Mouse (Mus musculus) limb, embryonic 15.5 days (tissue): Measurements from ENCODE around the gene B4galt1. TPM values are rescaled to one million over a fixed set of nuclear protein-coding genes. Genes with fewer than 3 reads are reported as not detected.

Experiments used
- ATAC-seq: fragments of 200-750 bp; cut with Nextera tagmentation; 2 replicates; pipeline ENCODE4 v1.8.0; 2017; ENCODE audit warnings: low read depth, moderate TSS enrichment; ENCODE audit not compliant: insufficient number of reproducible peaks, low FRiP score, low TSS enrichment
- H3K27ac ChIP-seq: fragments of 300-500 bp; sonication (generic); 2 replicates; pipeline ENCODE4 v1.5.1; 2015; ENCODE audit warnings: moderate library complexity, mild to moderate bottlenecking, inconsistent platforms
- H3K27me3 ChIP-seq: fragments of 300-500 bp; sonication (generic); 2 replicates; pipeline ENCODE4 v1.6.1; 2015; ENCODE audit warnings: inconsistent platforms
- H3K36me3 ChIP-seq: fragments of 300-500 bp; sonication (generic); 2 replicates; pipeline ENCODE4 v1.6.1; 2015; ENCODE audit warnings: inconsistent platforms
- H3K4me1 ChIP-seq: fragments of 300-500 bp; sonication (generic); 2 replicates; pipeline ENCODE4 v1.6.1; 2015; ENCODE audit warnings: inconsistent platforms
- H3K4me2 ChIP-seq: fragments of 300-500 bp; sonication (generic); 2 replicates; pipeline ENCODE4 v1.6.1; 2015; ENCODE audit warnings: mild to moderate bottlenecking, inconsistent platforms
- H3K4me3 ChIP-seq: fragments of 300-500 bp; sonication (generic); 2 replicates; pipeline ENCODE4 v1.5.1; 2015; ENCODE audit warnings: mild to moderate bottlenecking, inconsistent platforms
- H3K9ac ChIP-seq: fragments of 300-500 bp; sonication (generic); 2 replicates; pipeline ENCODE4 v1.6.1; 2015; ENCODE audit warnings: inconsistent platforms
- H3K9me3 ChIP-seq: fragments of 300-500 bp; sonication (generic); 2 replicates; pipeline ENCODE4 v1.6.1; 2016; ENCODE audit warnings: inconsistent platforms
- WGBS: fragments of 180-500 bp; shearing (Covaris S2); methylation state at CpG from one replicate; pipeline ENCODE4 v1.1.7; 2015; 5-methylcytosine and 5-hydroxymethylcytosine counted together
- polyA plus RNA-seq: library from polyadenylated mRNA; unstranded; fragments of >200 nt; fragmentation: Nextera tagmentation; extraction: Ambion mirVana; gene quantifications from 2 replicates; pipeline ENCODE4 v1.2.1, GENCODE M21; 2015

The B4galt1 gene
- polyA plus RNA-seq, 1 experiment from 2014 or later, result 50.3 TPM

- 56% methylated on average over 3 of the region's 3 CpGs for WGBS
- Histone ChIP-seq H3K4me1 (peaks cover 23% of the 10 kb centered on the region), H3K9ac (no peak overlapping the region), H3K27me3 (no peaks in the 10 kb centered on the region), H3K27ac (peak overlapping the region; percentile 75), H3K4me3 (no peak overlapping the region), H3K9me3 (no peaks in the 10 kb centered on the region), H3K4me2 (no peak overlapping the region; the same call in 1 of the 2 replicates), H3K36me3 (no peaks in the 10 kb centered on the region)
- ATAC-seq, result no peak
These were observed 16.8 kb downstream of the B4galt1 start for GRCm38 (mm10) chr4:40837008-40837407.

GRCm38 (mm10) chr4:40834872-40835271 lies 18.9 kb downstream of the B4galt1 start:
- H3K9ac ChIP-seq, result no peak overlapping the region
- no peaks in the 10 kb centered on the region for H3K9me3 ChIP-seq
- H3K36me3 ChIP-seq, result no peaks in the 10 kb centered on the region
- H3K27ac ChIP-seq, result no peak overlapping the region
- no peaks in the 10 kb centered on the region for H3K27me3 ChIP-seq
- no peak overlapping the region for H3K4me2 ChIP-seq
- 87% methylated on average over 5 of the region's 5 CpGs for WGBS
- no peak overlapping the region for H3K4me3 ChIP-seq
- no peak for ATAC-seq
- peaks cover 20% of the 10 kb centered on the region for H3K4me1 ChIP-seq

- WGBS, result 94% methylated on average over 4 of the region's 4 CpGs
- Histone ChIP-seq H3K4me3 (no peak overlapping the region), H3K36me3 (no peaks in the 10 kb centered on the region), H3K27ac (no peak overlapping the region), H3K4me1 (peaks cover 19% of the 10 kb centered on the region), H3K4me2 (no peak overlapping the region), H3K27me3 (no peaks in the 10 kb centered on the region), H3K9me3 (no peaks in the 10 kb centered on the region), H3K9ac (no peak overlapping the region)
- no peak for ATAC-seq
These were observed 19.5 kb downstream of the B4galt1 start for GRCm38 (mm10) chr4:40834232-40834786.

GRCm38 (mm10) chr4:40833381-40834231 lies 20.2 kb downstream of the B4galt1 start:
- Histone ChIP-seq H3K36me3 (no peaks in the 10 kb centered on the region), H3K4me2 (no peak overlapping the region), H3K27ac (no peak overlapping the region), H3K9me3 (no peaks in the 10 kb centered on the region), H3K4me3 (no peak overlapping the region), H3K4me1 (peaks cover 15% of the 10 kb centered on the region), H3K27me3 (no peaks in the 10 kb centered on the region), H3K9ac (no peak overlapping the region)
- ATAC-seq, result no peak
- 93% methylated on average over 9 of the region's 9 CpGs for WGBS

GRCm38 (mm10) chr4:40830530-40830929 lies 23.3 kb downstream of the B4galt1 start:
- Histone ChIP-seq H3K4me3 (no peak overlapping the region), H3K27me3 (no peaks in the 10 kb centered on the region), H3K4me2 (no peak overlapping the region), H3K36me3 (peaks cover 16% of the 10 kb centered on the region), H3K27ac (no peak overlapping the region), H3K9me3 (no peaks in the 10 kb centered on the region), H3K4me1 (no peaks in the 10 kb centered on the region), H3K9ac (no peak overlapping the region)
- no peak for ATAC-seq
- 74% methylated on average over 5 of the region's 5 CpGs for WGBS

- H3K4me1 ChIP-seq, result no peaks in the 10 kb centered on the region
- H3K36me3 ChIP-seq, result peaks cover 17% of the 10 kb centered on the region
- H3K27ac ChIP-seq, result no peak overlapping the region
- no peaks in the 10 kb centered on the region for H3K27me3 ChIP-seq
- H3K9ac ChIP-seq, result no peak overlapping the region
- H3K4me2 ChIP-seq, result no peak overlapping the region
- no peak overlapping the region for H3K4me3 ChIP-seq
- 68% methylated on average over 13 of the region's 13 CpGs for WGBS
- no peaks in the 10 kb centered on the region for H3K9me3 ChIP-seq
- ATAC-seq, result no peak
These were observed 24.0 kb downstream of the B4galt1 start for GRCm38 (mm10) chr4:40829654-40830400.

GRCm38 (mm10) chr4:40828910-40829309 lies 24.9 kb downstream of the B4galt1 start:
- H3K9me3 ChIP-seq, result no peaks in the 10 kb centered on the region
- no peak overlapping the region for H3K9ac ChIP-seq
- no peak overlapping the region for H3K4me2 ChIP-seq
- H3K4me3 ChIP-seq, result no peak overlapping the region
- no peaks in the 10 kb centered on the region for H3K4me1 ChIP-seq
- no peak for ATAC-seq
- H3K27me3 ChIP-seq, result no peaks in the 10 kb centered on the region
- H3K27ac ChIP-seq, result no peak overlapping the region
- WGBS, result 79% methylated on average over 7 of the region's 7 CpGs
- peaks cover 17% of the 10 kb centered on the region for H3K36me3 ChIP-seq

GRCm38 (mm10) chr4:40827926-40828325 lies 25.9 kb downstream of the B4galt1 start:
- peaks cover 22% of the 10 kb centered on the region for H3K36me3 ChIP-seq
- H3K27ac ChIP-seq, result no peak overlapping the region
- ATAC-seq, result no peak
- H3K9me3 ChIP-seq, result no peaks in the 10 kb centered on the region
- H3K4me1 ChIP-seq, result no peaks in the 10 kb centered on the region
- no peaks in the 10 kb centered on the region for H3K27me3 ChIP-seq
- no peak overlapping the region for H3K9ac ChIP-seq
- 77% methylated on average over 9 of the region's 9 CpGs for WGBS
- no peak overlapping the region for H3K4me2 ChIP-seq
- no peak overlapping the region for H3K4me3 ChIP-seq

GRCm38 (mm10) chr4:40826810-40827209 lies 27.0 kb downstream of the B4galt1 start:
- no peak overlapping the region for H3K9ac ChIP-seq
- WGBS, result 89% methylated on average over 2 of the region's 2 CpGs
- no peak overlapping the region for H3K4me2 ChIP-seq
- H3K27ac ChIP-seq, result no peak overlapping the region
- no peak for ATAC-seq
- H3K36me3 ChIP-seq, result peaks cover 29% of the 10 kb centered on the region
- no peak overlapping the region for H3K4me3 ChIP-seq
- no peaks in the 10 kb centered on the region for H3K9me3 ChIP-seq
- no peaks in the 10 kb centered on the region for H3K27me3 ChIP-seq
- H3K4me1 ChIP-seq, result no peaks in the 10 kb centered on the region

GRCm38 (mm10) chr4:40825981-40826380 lies 27.8 kb downstream of the B4galt1 start:
- Histone ChIP-seq H3K4me1 (no peaks in the 10 kb centered on the region), H3K36me3 (peaks cover 37% of the 10 kb centered on the region), H3K9ac (no peak overlapping the region), H3K4me2 (no peak overlapping the region), H3K4me3 (no peak overlapping the region), H3K27me3 (no peaks in the 10 kb centered on the region), H3K27ac (no peak overlapping the region), H3K9me3 (no peaks in the 10 kb centered on the region)
- no peak for ATAC-seq
- WGBS, result 95% methylated on average over 2 of the region's 2 CpGs

GRCm38 (mm10) chr4:40825146-40825545 lies 28.7 kb downstream of the B4galt1 start:
- Histone ChIP-seq H3K4me2 (no peak overlapping the region), H3K27ac (no peak overlapping the region), H3K27me3 (no peaks in the 10 kb centered on the region), H3K4me1 (no peaks in the 10 kb centered on the region), H3K9me3 (no peaks in the 10 kb centered on the region), H3K4me3 (no peak overlapping the region), H3K9ac (no peak overlapping the region), H3K36me3 (peaks cover 44% of the 10 kb centered on the region)
- no peak for ATAC-seq
- 74% methylated on average over 5 of the region's 5 CpGs for WGBS

- H3K4me1 ChIP-seq, result no peaks in the 10 kb centered on the region
- no peaks in the 10 kb centered on the region for H3K9me3 ChIP-seq
- no peak overlapping the region for H3K27ac ChIP-seq
- WGBS, result 93% methylated on average over 7 of the region's 7 CpGs
- no peak for ATAC-seq
- H3K4me2 ChIP-seq, result no peak overlapping the region
- no peak overlapping the region for H3K9ac ChIP-seq
- no peak overlapping the region for H3K4me3 ChIP-seq
- H3K27me3 ChIP-seq, result no peaks in the 10 kb centered on the region
- peaks cover 51% of the 10 kb centered on the region for H3K36me3 ChIP-seq
These were observed 29.3 kb downstream of the B4galt1 start for GRCm38 (mm10) chr4:40824505-40824904.
